Mouse (Mus musculus) splenic B cell, adult 2 months (primary cell): ENCODE results near the gene Ahnak2.

Experiments
- DNase-seq: peaks from one replicate; pipeline ENCODE4 v3.0.0-alpha.2; 2011; ENCODE audit warnings: low read depth, low spot score
- H3K27me3 ChIP-seq: 2 replicates; pipeline ENCODE4 v1.6.1; 2012; ENCODE audit warnings: mild to moderate bottlenecking, low read length, moderate library complexity, mixed read lengths; ENCODE audit not compliant: control insufficient read depth, poor library complexity, insufficient read depth, severe bottlenecking
- H3K36me3 ChIP-seq: 2 replicates; pipeline ENCODE4 v1.6.1; 2012; ENCODE audit warnings: mild to moderate bottlenecking, low read length, moderate library complexity, mixed read lengths; ENCODE audit not compliant: control insufficient read depth, poor library complexity, insufficient read depth, severe bottlenecking

Ahnak2 gene

DNA sequence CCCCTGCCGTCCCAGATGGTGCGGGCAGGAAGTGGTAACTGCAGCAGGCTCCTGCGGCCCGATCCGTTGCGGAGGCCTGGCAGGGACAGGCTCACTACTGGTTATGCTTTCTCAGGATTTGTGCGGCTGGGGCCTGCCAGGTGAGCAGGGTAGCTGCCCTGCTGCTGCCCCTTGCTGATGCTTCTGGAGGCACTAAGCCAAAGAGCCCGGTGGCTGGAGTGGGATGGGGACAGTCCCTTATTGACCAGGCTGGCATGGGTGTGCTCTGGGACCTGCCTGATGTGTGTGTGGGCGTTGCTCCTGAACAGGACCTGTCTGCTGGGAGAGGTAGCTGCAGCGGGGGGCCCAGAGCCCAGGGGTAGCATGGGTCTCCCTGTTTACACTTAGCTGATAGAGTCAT lies 56.7 kb downstream of the Ahnak2 start:
- Histone ChIP-seq H3K27me3 (no peaks in the 10 kb centered on the region), H3K36me3 (no peaks in the 10 kb centered on the region)
- no peak for DNase-seq

GRCm38 (mm10) chr12:112744891-112745580 lies 57.4 kb downstream of the Ahnak2 start:
- DNase-seq, result no peak
- Histone ChIP-seq H3K36me3 (no peaks in the 10 kb centered on the region), H3K27me3 (no peaks in the 10 kb centered on the region)

DNA sequence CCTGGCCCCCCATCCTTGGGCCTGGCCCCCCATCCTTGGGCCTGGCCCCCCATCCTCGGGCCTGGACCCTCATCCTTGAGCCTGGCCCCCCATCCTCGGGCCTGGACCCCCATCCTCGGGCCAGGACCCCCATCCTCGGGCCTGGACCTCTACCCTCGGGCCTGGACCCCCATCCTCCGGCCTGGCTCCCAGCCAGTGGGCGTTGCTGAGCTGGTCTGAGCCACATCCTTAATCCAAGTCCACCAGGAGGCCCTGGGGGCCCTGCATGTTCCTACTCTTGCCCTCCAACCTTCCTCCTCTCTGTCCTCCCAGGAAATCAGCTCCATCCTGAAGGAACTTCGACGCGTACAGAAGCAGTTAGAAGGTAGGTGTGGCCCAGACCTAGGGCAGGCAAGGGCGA lies 58.2 kb downstream of the Ahnak2 start:
- Histone ChIP-seq H3K36me3 (no peaks in the 10 kb centered on the region), H3K27me3 (no peaks in the 10 kb centered on the region)
- no peak for DNase-seq

GRCm38 (mm10) chr12:112743168-112743975 lies 59.1 kb downstream of the Ahnak2 start:
- Histone ChIP-seq H3K27me3 (no peaks in the 10 kb centered on the region), H3K36me3 (no peaks in the 10 kb centered on the region)
- DNase-seq, result peak; percentile 87

- Histone ChIP-seq H3K36me3 (no peaks in the 10 kb centered on the region), H3K27me3 (no peaks in the 10 kb centered on the region)
- no peak for DNase-seq
Observed at GRCm38 (mm10) chr12:112742768-112743167, 59.7 kb downstream of the Ahnak2 start.

- Histone ChIP-seq H3K36me3 (peaks cover 2% of the 10 kb centered on the region; the same call in 1 of the 2 replicates), H3K27me3 (no peaks in the 10 kb centered on the region)
- no peak for DNase-seq
Observed at GRCm38 (mm10) chr12:112739023-112739568, 63.4 kb downstream of the Ahnak2 start.

DNA sequence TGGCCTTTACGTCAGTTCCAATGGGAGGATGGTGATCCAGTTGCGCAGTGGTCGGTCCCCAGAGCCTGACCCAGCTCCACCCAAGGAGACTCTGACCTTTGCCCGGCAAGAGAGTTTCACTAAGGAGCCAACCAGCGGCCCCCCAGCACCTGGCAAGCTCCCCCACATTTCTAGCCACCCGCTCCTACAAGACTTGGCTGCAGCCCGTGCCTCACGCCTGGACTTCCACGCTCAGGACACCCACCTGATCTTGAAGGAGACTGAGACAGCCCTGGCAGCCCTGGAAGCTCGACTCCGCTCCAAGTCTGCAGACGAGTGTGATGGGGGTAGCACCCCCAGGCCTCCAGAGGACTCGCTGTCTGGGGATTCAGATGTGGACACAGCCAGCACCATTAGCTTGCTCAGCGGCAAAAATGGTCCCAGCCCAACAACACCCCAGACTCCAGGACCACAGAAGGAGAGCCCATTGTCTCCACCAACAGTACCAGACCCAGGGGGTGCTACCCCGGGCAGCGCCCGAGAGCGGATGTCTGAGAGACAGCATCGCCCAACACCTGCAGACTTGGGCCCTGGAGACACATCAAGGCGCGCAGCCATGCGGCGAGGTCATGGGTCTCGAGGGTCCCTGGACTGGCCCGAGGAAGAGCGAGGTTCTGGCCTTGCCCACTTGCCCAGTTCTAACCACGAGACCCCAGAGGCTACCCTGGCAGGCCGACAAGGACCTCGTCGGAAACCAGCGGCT lies 64.0 kb downstream of the Ahnak2 start:
- DNase-seq, result no peak
- Histone ChIP-seq H3K27me3 (no peaks in the 10 kb centered on the region), H3K36me3 (peaks cover 2% of the 10 kb centered on the region; the same call in 1 of the 2 replicates)

GRCm38 (mm10) chr12:112737761-112738160 lies 64.7 kb downstream of the Ahnak2 start:
- no peak for DNase-seq
- Histone ChIP-seq H3K36me3 (peaks cover 2% of the 10 kb centered on the region; the same call in 1 of the 2 replicates), H3K27me3 (no peaks in the 10 kb centered on the region)

DNA sequence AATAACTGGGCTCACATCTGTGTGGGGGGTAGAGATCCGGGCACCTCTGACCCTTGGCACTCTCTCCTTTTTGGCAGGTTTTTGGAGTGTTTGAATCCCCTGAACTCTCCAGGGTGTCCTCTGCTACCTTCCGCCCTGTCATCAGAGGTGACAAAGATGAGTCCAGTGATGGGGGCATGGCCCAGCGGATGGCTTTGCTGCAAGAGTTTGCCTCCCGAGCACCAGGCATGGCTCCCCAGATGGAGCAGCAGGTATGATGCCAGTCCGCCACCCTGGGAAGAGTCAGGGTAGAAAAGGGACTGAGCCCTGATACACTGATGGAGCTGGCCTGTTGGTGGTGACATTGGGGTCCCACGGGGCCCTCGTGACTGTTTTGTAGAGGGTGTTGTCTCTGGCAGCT lies 65.4 kb downstream of the Ahnak2 start:
- H3K27me3 ChIP-seq, result no peaks in the 10 kb centered on the region
- DNase-seq, result no peak
- peaks cover 2% of the 10 kb centered on the region; the same call in 1 of the 2 replicates for H3K36me3 ChIP-seq

GRCm38 (mm10) chr12:112736636-112736925 lies 65.9 kb downstream of the Ahnak2 start:
- no peaks in the 10 kb centered on the region for H3K27me3 ChIP-seq
- H3K36me3 ChIP-seq, result peaks cover 2% of the 10 kb centered on the region; the same call in 1 of the 2 replicates
- no peak for DNase-seq

DNA sequence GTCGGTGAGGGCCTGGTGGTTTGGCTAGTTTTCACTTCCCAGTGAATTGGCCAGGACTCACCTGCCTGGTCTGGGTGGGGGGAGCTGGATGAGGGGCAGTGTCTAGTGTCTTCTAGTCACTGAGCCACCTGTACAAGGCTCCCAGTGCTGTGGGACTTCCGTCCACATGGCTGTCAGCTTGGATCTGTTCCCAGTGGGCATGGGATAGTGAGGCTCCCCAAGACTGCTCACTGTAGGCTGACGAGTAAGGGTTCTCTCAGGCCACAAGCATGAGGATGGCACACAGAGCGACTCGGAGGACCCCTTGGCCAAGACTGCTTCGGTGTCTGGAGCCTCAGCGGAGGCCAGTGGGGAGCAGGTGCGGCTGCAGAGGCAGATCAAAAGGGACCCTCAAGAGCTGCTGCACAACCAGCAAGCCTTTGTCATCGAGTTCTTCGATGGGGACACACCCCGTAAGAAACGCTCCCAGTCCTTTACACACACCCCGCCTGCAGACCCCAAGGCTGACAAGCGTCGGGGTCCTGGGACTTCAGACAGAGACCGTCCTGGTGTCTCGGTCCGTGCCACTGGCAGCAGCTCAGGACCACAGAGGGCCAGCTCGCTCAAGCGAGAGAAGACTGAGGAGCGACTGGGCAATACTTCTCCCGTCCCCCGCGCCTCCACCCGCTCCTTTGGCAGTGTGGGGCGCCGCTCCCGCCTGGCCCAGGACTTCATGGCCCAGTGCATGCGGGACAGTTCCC lies 66.4 kb downstream of the Ahnak2 start:
- Histone ChIP-seq H3K27me3 (no peaks in the 10 kb centered on the region), H3K36me3 (peaks cover 2% of the 10 kb centered on the region; the same call in 1 of the 2 replicates)
- no peak for DNase-seq

GRCm38 (mm10) chr12:112734881-112735655 lies 67.4 kb downstream of the Ahnak2 start:
- no peak for DNase-seq
- H3K27me3 ChIP-seq, result no peaks in the 10 kb centered on the region
- peaks cover 2% of the 10 kb centered on the region; the same call in 1 of the 2 replicates for H3K36me3 ChIP-seq

- no peak for DNase-seq
- peaks cover 2% of the 10 kb centered on the region; the same call in 1 of the 2 replicates for H3K36me3 ChIP-seq
Observed at GRCm38 (mm10) chr12:112734108-112734820, 68.2 kb downstream of the Ahnak2 start.

More at GRCm38 (mm10) chr12:112734108-112734820, 68.2 kb downstream of the Ahnak2 start:
- H3K27me3 ChIP-seq, result no peaks in the 10 kb centered on the region
